Mouse (Mus musculus): ENCODE data around the gene Ddx1. TPM values are rescaled to one million over a fixed set of nuclear protein-coding genes. Genes with fewer than 3 reads are reported as not detected.
"Not testable (repeated sequence)": the region's sequence is repeated elsewhere in the genome, so short reads cannot be mapped to it uniquely, and the experiment has no call there.

The Ddx1 gene
- total RNA-seq, 1 experiment = 73.3 TPM

- in situ Hi-C loops (cut with MboI; ENCODE audit: low sequenced_read_pairs in 2 of 2, unreplicated experiment in 2 of 2) = no loop called here
- Histone ChIP-seq H3K4me3 (ENCODE audit: insufficient read depth in 1 of 2, low read depth in 1 of 2, low read length in 2 of 2, poor library complexity in 1 of 2, severe bottlenecking in 1 of 2) (no peak overlapping the region), H3K9me3 (ENCODE audit: control insufficient read depth, insufficient read depth, low read depth, low read length) (no peaks in the 10 kb centered on the region), H3K27ac (ENCODE audit: insufficient read depth, low read depth, low read length, poor library complexity, severe bottlenecking) (no peak overlapping the region), H3K9ac (ENCODE audit: insufficient read depth, low read depth, low read length, poor library complexity, severe bottlenecking) (no peak overlapping the region), H3K36me3 (ENCODE audit: control insufficient read depth, insufficient read depth, low read length, poor library complexity, severe bottlenecking) (no peaks in the 10 kb centered on the region), H3K4me1 (ENCODE audit: control insufficient read depth in 2 of 2, insufficient read depth in 2 of 2, low read length in 2 of 2, poor library complexity in 1 of 2) (peaks cover 2 to 8% of the 10 kb centered on the region in 2 experiments; a peak in 3 of 4 replicates)
- DNase-seq (ENCODE audit: low read depth, low spot score) = no peak
- TF ChIP-seq HCFC1 (IDR thresholded peaks at IDR 0.05; ENCODE audit: borderline replicate concordance, insufficient read depth, low read length) (no peak), CHD2 (IDR thresholded peaks at IDR 0.05; ENCODE audit: low read depth, low read length) (no peak), ZNF384 (IDR thresholded peaks at IDR 0.05; ENCODE audit: low read depth, low read length) (no peak), ZC3H11A (IDR thresholded peaks at IDR 0.05; ENCODE audit: borderline replicate concordance, low read depth, low read length) (no peak), MAFK (IDR thresholded peaks at IDR 0.05; ENCODE audit: insufficient read depth, low read depth, low read length) (no peak)
Measured at GRCm38 (mm10) chr12:13188059-13188700, 60.8 kb downstream of the Ddx1 start.

DNA sequence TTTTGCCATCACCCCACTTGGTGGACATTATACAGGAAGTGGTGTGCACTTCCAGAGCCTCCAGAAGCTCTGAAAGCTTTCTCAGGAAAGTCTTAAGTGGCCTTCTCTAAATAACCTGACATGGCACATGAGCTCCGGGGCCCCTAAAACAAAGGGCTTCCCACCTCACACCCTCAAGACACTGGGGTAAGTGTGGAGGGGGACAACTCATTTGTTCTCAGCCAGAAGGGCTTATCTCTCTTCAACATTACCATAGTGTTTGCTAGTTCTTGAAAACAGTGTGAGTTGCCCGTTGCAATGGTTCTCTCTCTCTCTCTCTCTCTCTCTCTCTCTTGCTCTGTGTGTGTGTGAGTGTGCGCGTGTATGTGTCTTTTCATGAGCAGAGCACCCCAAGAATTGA lies 62.8 kb downstream of the Ddx1 start:
- H3K9ac ChIP-seq (ENCODE audit: insufficient read depth, low read depth, low read length, poor library complexity, severe bottlenecking) = no peak overlapping the region
- no peak overlapping the region for H3K4me3 ChIP-seq (ENCODE audit: insufficient read depth in 1 of 2, low read depth in 1 of 2, low read length in 2 of 2, poor library complexity in 1 of 2, severe bottlenecking in 1 of 2)
- in situ Hi-C loops (cut with MboI; ENCODE audit: low sequenced_read_pairs in 2 of 2, unreplicated experiment in 2 of 2) = no loop called here
- no peak for DNase-seq (ENCODE audit: low read depth, low spot score)
- H3K9me3 ChIP-seq (ENCODE audit: control insufficient read depth, insufficient read depth, low read depth, low read length) = no peaks in the 10 kb centered on the region
- peaks cover 2 to 8% of the 10 kb centered on the region in 2 experiments; a peak in 3 of 4 replicates for H3K4me1 ChIP-seq (ENCODE audit: control insufficient read depth in 2 of 2, insufficient read depth in 2 of 2, low read length in 2 of 2, poor library complexity in 1 of 2)
- no peak overlapping the region for H3K27ac ChIP-seq (ENCODE audit: insufficient read depth, low read depth, low read length, poor library complexity, severe bottlenecking)
- no peaks in the 10 kb centered on the region for H3K36me3 ChIP-seq (ENCODE audit: control insufficient read depth, insufficient read depth, low read length, poor library complexity, severe bottlenecking)
- TF ChIP-seq ZC3H11A (IDR thresholded peaks at IDR 0.05; ENCODE audit: borderline replicate concordance, low read depth, low read length) (no peak), CHD2 (IDR thresholded peaks at IDR 0.05; ENCODE audit: low read depth, low read length) (no peak), ZNF384 (IDR thresholded peaks at IDR 0.05; ENCODE audit: low read depth, low read length) (no peak), MAFK (IDR thresholded peaks at IDR 0.05; ENCODE audit: insufficient read depth, low read depth, low read length) (no peak), HCFC1 (IDR thresholded peaks at IDR 0.05; ENCODE audit: borderline replicate concordance, insufficient read depth, low read length) (no peak)

DNA sequence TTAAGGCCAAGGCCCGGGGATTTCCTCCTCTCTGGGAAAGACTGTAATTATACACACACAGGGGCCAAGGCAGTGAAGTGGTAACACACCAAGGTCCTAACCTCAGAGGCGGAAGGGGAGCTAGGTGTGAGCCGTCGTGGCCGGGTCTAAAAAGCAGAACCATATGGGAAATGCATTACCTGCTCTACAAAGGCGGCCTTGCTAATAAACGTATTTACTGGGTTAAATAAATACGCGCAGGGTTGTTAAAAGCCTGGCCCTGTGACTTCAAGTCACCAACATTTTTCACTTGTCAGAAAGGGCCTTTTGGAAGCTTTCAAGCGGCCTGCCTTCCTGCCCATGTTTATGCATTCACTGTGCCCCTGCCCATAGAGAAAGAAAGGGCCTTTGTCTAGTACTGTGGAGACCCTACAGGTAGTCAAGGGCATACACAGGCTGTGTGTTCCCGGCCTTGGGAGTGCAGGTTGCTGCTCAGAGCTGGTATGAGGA lies 64.1 kb downstream of the Ddx1 start:
- Histone ChIP-seq H3K9ac (ENCODE audit: insufficient read depth, low read depth, low read length, poor library complexity, severe bottlenecking) (no peak overlapping the region), H3K4me3 (ENCODE audit: insufficient read depth in 1 of 2, low read depth in 1 of 2, low read length in 2 of 2, poor library complexity in 1 of 2, severe bottlenecking in 1 of 2) (no peak overlapping the region), H3K36me3 (ENCODE audit: control insufficient read depth, insufficient read depth, low read length, poor library complexity, severe bottlenecking) (no peaks in the 10 kb centered on the region), H3K27ac (ENCODE audit: insufficient read depth, low read depth, low read length, poor library complexity, severe bottlenecking) (no peak overlapping the region), H3K9me3 (ENCODE audit: control insufficient read depth, insufficient read depth, low read depth, low read length) (no peaks in the 10 kb centered on the region), H3K4me1 (ENCODE audit: control insufficient read depth in 2 of 2, insufficient read depth in 2 of 2, low read length in 2 of 2, poor library complexity in 1 of 2) (peaks cover 2 to 8% of the 10 kb centered on the region in 2 experiments; a peak in 3 of 4 replicates)
- in situ Hi-C loops (cut with MboI; ENCODE audit: low sequenced_read_pairs in 2 of 2, unreplicated experiment in 2 of 2) = no loop called here
- no peak for TF ChIP-seq HCFC1 (IDR thresholded peaks at IDR 0.05; ENCODE audit: borderline replicate concordance, insufficient read depth, low read length)
- no peak for TF ChIP-seq CHD2 (IDR thresholded peaks at IDR 0.05; ENCODE audit: low read depth, low read length)
- TF ChIP-seq ZNF384 (IDR thresholded peaks at IDR 0.05; ENCODE audit: low read depth, low read length) = no peak
- TF ChIP-seq MAFK (IDR thresholded peaks at IDR 0.05; ENCODE audit: insufficient read depth, low read depth, low read length) = no peak
- no peak for TF ChIP-seq ZC3H11A (IDR thresholded peaks at IDR 0.05; ENCODE audit: borderline replicate concordance, low read depth, low read length)
- no peak for DNase-seq (ENCODE audit: low read depth, low spot score)

DNA sequence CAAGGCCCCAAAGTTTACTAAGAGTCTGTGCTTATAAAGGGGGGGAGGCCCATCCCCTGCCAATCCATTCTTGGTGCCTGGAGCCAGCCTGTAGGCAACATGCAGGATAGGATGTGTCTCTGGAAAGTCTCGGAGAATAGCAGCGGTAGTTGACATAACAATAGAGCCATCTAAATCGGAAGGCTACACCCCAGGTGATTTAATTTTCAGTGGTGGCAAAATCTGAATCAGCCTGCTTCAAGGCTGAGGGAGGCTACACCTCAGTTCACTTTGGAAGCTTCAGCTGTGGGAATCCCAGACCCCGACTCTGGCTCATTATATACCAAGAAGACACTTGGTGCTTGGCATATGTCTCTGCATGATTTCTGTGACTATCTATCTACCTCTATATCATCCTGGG lies 64.9 kb downstream of the Ddx1 start:
- H3K27ac ChIP-seq (ENCODE audit: insufficient read depth, low read depth, low read length, poor library complexity, severe bottlenecking); H3K9ac ChIP-seq (ENCODE audit: insufficient read depth, low read depth, low read length, poor library complexity, severe bottlenecking); H3K4me3 ChIP-seq (ENCODE audit: insufficient read depth in 1 of 2, low read depth in 1 of 2, low read length in 2 of 2, poor library complexity in 1 of 2, severe bottlenecking in 1 of 2); H3K4me1 ChIP-seq (ENCODE audit: control insufficient read depth in 2 of 2, insufficient read depth in 2 of 2, low read length in 2 of 2, poor library complexity in 1 of 2); H3K36me3 ChIP-seq (ENCODE audit: control insufficient read depth, insufficient read depth, low read length, poor library complexity, severe bottlenecking); H3K9me3 ChIP-seq (ENCODE audit: control insufficient read depth, insufficient read depth, low read depth, low read length); in situ Hi-C loops (cut with MboI; ENCODE audit: low sequenced_read_pairs in 2 of 2, unreplicated experiment in 2 of 2): not testable (repeated sequence)
- DNase-seq (ENCODE audit: low read depth, low spot score) = peak; percentile 38

DNA sequence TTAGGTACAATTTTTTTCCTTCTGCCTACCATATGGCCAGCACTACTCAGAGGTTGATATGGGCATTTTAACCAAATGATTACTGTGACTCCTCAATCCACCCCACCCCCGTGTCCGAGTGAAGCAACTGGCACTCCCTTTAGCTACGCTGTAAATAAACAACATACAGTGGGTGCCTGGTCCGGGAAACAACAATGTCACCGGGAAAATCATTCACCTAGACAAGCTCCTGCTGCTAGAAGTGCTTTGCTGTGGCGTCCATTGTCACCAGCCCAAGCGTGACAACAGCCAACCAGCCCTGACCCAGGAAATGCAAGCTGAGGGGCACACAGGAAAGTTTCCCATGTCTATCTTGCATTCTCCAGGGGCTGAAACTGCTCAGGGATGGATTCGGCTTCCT lies 66.8 kb downstream of the Ddx1 start:
- Histone ChIP-seq H3K27ac (ENCODE audit: insufficient read depth, low read depth, low read length, poor library complexity, severe bottlenecking) (no peak overlapping the region), H3K9me3 (ENCODE audit: control insufficient read depth, insufficient read depth, low read depth, low read length) (no peaks in the 10 kb centered on the region), H3K36me3 (ENCODE audit: control insufficient read depth, insufficient read depth, low read length, poor library complexity, severe bottlenecking) (no peaks in the 10 kb centered on the region), H3K4me1 (ENCODE audit: control insufficient read depth in 2 of 2, insufficient read depth in 2 of 2, low read length in 2 of 2, poor library complexity in 1 of 2) (peaks cover 2 to 8% of the 10 kb centered on the region in 2 experiments; a peak in 3 of 4 replicates), H3K9ac (ENCODE audit: insufficient read depth, low read depth, low read length, poor library complexity, severe bottlenecking) (no peak overlapping the region), H3K4me3 (ENCODE audit: insufficient read depth in 1 of 2, low read depth in 1 of 2, low read length in 2 of 2, poor library complexity in 1 of 2, severe bottlenecking in 1 of 2) (no peak overlapping the region)
- DNase-seq (ENCODE audit: low read depth, low spot score) = no peak
- no peak for TF ChIP-seq MAFK (IDR thresholded peaks at IDR 0.05; ENCODE audit: insufficient read depth, low read depth, low read length)
- in situ Hi-C loops (cut with MboI; ENCODE audit: low sequenced_read_pairs in 2 of 2, unreplicated experiment in 2 of 2) = no loop called here

Measured in ES-E14 (cell line).